Mouse (Mus musculus): ENCODE data around the gene 6030468B19Rik.

GRCm38 (mm10) chr11:117823411-117823810 is 26.0 kb downstream of the 6030468B19Rik start:
- TF ChIP-seq EP300 (IDR thresholded peaks at IDR 0.05; ENCODE audit: low read depth): no peak
- no peak for TF ChIP-seq CTCF (IDR thresholded peaks at IDR 0.05; ENCODE audit: low read depth)

Measured in liver, embryonic 14.5 days (tissue).